Mouse (Mus musculus) liver, postnatal 0 days (tissue): ENCODE results near the gene Tmem120b. TPM values are rescaled to one million over a fixed set of nuclear protein-coding genes. Genes with fewer than 3 reads are reported as not detected.

Experiments used
- ATAC-seq: fragments of 200-750 bp; cut with Nextera tagmentation; 2 replicates; pipeline ENCODE4 v1.8.0; 2017; ENCODE audit warnings: mild to moderate bottlenecking, moderate library complexity
- DNase-seq: peaks from one replicate; pipeline ENCODE4 v3.0.0-alpha.2; 2016
- H3K27ac ChIP-seq: fragments of 300-500 bp; sonication (generic); 2 replicates; pipeline ENCODE4 v1.5.1; 2014; ENCODE audit warnings: antibody characterized with exemption, moderate library complexity, mild to moderate bottlenecking, low read depth
- H3K27me3 ChIP-seq: fragments of 300-500 bp; sonication (generic); 2 replicates; pipeline ENCODE4 v1.6.1; 2014; ENCODE audit warnings: low read length, control low read depth, mixed read lengths; ENCODE audit not compliant: insufficient read depth
- H3K36me3 ChIP-seq: fragments of 300-500 bp; sonication (generic); replicated peaks from 2 replicates; pipeline ENCODE4 v1.6.1; 2014; ENCODE audit warnings: mild to moderate bottlenecking, control low read depth, low read length, moderate library complexity, mixed read lengths; ENCODE audit not compliant: insufficient read depth
- H3K4me1 ChIP-seq: fragments of 300-500 bp; sonication (generic); 2 replicates; pipeline ENCODE4 v1.6.1; 2014; ENCODE audit warnings: antibody characterized with exemption, mild to moderate bottlenecking, control low read depth; ENCODE audit not compliant: insufficient read depth
- H3K4me2 ChIP-seq: fragments of 300-500 bp; sonication (generic); 2 replicates; pipeline ENCODE4 v1.6.1; 2014; ENCODE audit warnings: low read depth, mild to moderate bottlenecking, low read length, moderate library complexity, mixed read lengths
- H3K4me3 ChIP-seq: fragments of 300-500 bp; sonication (generic); 2 replicates; pipeline ENCODE4 v1.5.1; 2014; ENCODE audit warnings: low read depth, low read length
- H3K9ac ChIP-seq: fragments of 300-500 bp; sonication (generic); replicated peaks from 2 replicates; pipeline ENCODE4 v1.6.1; 2014; ENCODE audit warnings: mild to moderate bottlenecking, moderate library complexity
- H3K9me3 ChIP-seq: fragments of 300-500 bp; sonication (generic); 2 replicates; pipeline ENCODE4 v1.6.1; 2016; ENCODE audit warnings: mild to moderate bottlenecking, control low read depth, low read length, mixed read lengths
- CTCF ChIP-seq: sonication (generic); IDR thresholded peaks from 2 replicates; pipeline ENCODE4 v1.5.1; 2016; ENCODE audit warnings: antibody characterized with exemption, low read depth
- EP300 ChIP-seq: IDR thresholded peaks from 2 replicates; pipeline ENCODE4 v1.6.1; 2016; ENCODE audit warnings: antibody characterized with exemption, low read depth, mild to moderate bottlenecking
- WGBS: fragments of 180-500 bp; shearing (Covaris S2); extraction: QIAGEN DNeasy Blood & Tissue Kit; methylation state at CpG from one replicate; pipeline ENCODE4 v1.1.7; 2014; ENCODE audit not compliant: insufficient replicate concordance; 5-methylcytosine and 5-hydroxymethylcytosine counted together
- polyA plus RNA-seq: library from polyadenylated mRNA; unstranded; fragments of >200 nt; fragmentation: Nextera tagmentation; extraction: Ambion mirVana; gene quantifications from 2 replicates; pipeline ENCODE4 v1.2.1, GENCODE M21; 2015

The Tmem120b gene
- polyA plus RNA-seq, 1 experiment from 2014 or later = 12.8 TPM

GRCm38 (mm10) chr5:123162942-123163341, 94.7 kb downstream of the Tmem120b start:
- 82% methylated on average over 9 of the region's 9 CpGs for WGBS
- Histone ChIP-seq H3K9ac (no peak overlapping the region), H3K9me3 (no peaks in the 10 kb centered on the region), H3K4me3 (no peak overlapping the region), H3K36me3 (peaks cover 82% of the 10 kb centered on the region), H3K4me1 (no peaks in the 10 kb centered on the region), H3K4me2 (no peak overlapping the region), H3K27me3 (no peaks in the 10 kb centered on the region), H3K27ac (no peak overlapping the region)
- TF ChIP-seq EP300 (no peak), CTCF (peak; percentile 14; the same call in 1 of the 2 replicates)
- ATAC-seq = 0 out of 2 replicates have a peak, but pooled peaks have one; percentile 32
- no peak for DNase-seq

- no peak overlapping the region for H3K27ac ChIP-seq
- DNase-seq (no peak), ATAC-seq (no peak)
- H3K36me3 ChIP-seq = peaks cover 48% of the 10 kb centered on the region
- WGBS = 82% methylated on average over 10 of the region's 10 CpGs
- no peak overlapping the region for H3K4me3 ChIP-seq
- no peak for TF ChIP-seq CTCF
- TF ChIP-seq EP300 = no peak
- H3K9ac ChIP-seq = no peak overlapping the region
- H3K27me3 ChIP-seq = no peaks in the 10 kb centered on the region
- H3K4me1 ChIP-seq = no peaks in the 10 kb centered on the region
- no peak overlapping the region for H3K4me2 ChIP-seq
- no peaks in the 10 kb centered on the region for H3K9me3 ChIP-seq
Observed at GRCm38 (mm10) chr5:123166437-123166836, 98.2 kb downstream of the Tmem120b start.

Other genes with a start within 250 kb of the Tmem120b start
- gene Anapc5, start 247.1 kb upstream of the Tmem120b start, polyA plus RNA-seq = 103 and 117 TPM in 2 replicates
- 8.0 and 8.3 TPM in 2 replicates for gene Rnf34, start 218.4 kb upstream of the Tmem120b start, polyA plus RNA-seq
- gene Kdm2b, start 78.6 kb upstream of the Tmem120b start, polyA plus RNA-seq = 7.6 and 8.3 TPM in 2 replicates
- gene Orai1, start 53.3 kb upstream of the Tmem120b start, polyA plus RNA-seq = 12.4 and 13.1 TPM in 2 replicates
- gene Morn3, start 21.4 kb upstream of the Tmem120b start, polyA plus RNA-seq = not detected in 2 replicates
- 2.1 and 2.4 TPM in 2 replicates for gene Rhof, start 64.3 kb downstream of the Tmem120b start, polyA plus RNA-seq
- gene Setd1b, start 73.8 kb downstream of the Tmem120b start, polyA plus RNA-seq = 3.6 and 4.3 TPM in 2 replicates
- 116 and 120 TPM in 2 replicates for gene Psmd9, start 101.0 kb downstream of the Tmem120b start, polyA plus RNA-seq
- 638 and 713 TPM in 2 replicates for gene Hpd, start 114.3 kb downstream of the Tmem120b start, polyA plus RNA-seq
- gene Wdr66, start 183.7 kb downstream of the Tmem120b start, polyA plus RNA-seq = 0.06 and 0.21 TPM in 2 replicates